26 mouse cellular contexts compared by ENCODE assay signal in genomic region chr19:4555086-4555485, GRCm38 (mm10). TPM values are rescaled to one million over a fixed set of nuclear protein-coding genes. Genes with fewer than 3 reads are reported as not detected.
DNase-seq lines count a peak whose midpoint lies in the region; ATAC-seq and TF ChIP-seq lines count a peak whose summit lies in the region.
"Had no signal": no experiment of that assay in that cellular context is flagged by ENCODE, and none has a peak within 500 bp of the region (broad histone marks: within the 10 kb centered on the region; RNA-seq: fewer than 3 reads in every experiment).

No protein-coding gene starts in this region.

- ATAC-seq in hindbrain, embryonic 15.5 days (ENCODE audit: low FRiP score, low read depth) = no peak
- no peak for ATAC-seq in hindbrain, embryonic 11.5 days (ENCODE audit: low FRiP score)
- ATAC-seq: activated CD4-positive, CD25-positive, alpha-beta regulatory T cell, adult 4 months; forebrain, postnatal 0 days; intestine, embryonic 16.5 days; midbrain, embryonic 16.5 days had no signal

- H3K9ac ChIP-seq in hindbrain, embryonic 15.5 days = no peak overlapping the region
- H3K9ac ChIP-seq in hindbrain, embryonic 11.5 days (ENCODE audit: low read depth, low read length) = no peak overlapping the region
- no peak overlapping the region for H3K9ac ChIP-seq in liver, adult 2 months (ENCODE audit: low read depth, low read length)
- H3K9ac ChIP-seq: embryonic facial prominence, embryonic 15.5 days; forebrain, postnatal 0 days; hindbrain, embryonic 13.5 days; lung, embryonic 14.5 days; neural tube, embryonic 15.5 days had no signal

- DNase-seq in hindbrain, embryonic 11.5 days (ENCODE audit: low spot score) = no peak
- DNase-seq in liver, adult 2 months (ENCODE audit: extremely low read depth, low read depth, low spot score) = no peak
- no peak for DNase-seq in liver
- peak; percentile 26 to 32 for DNase-seq in right cerebral cortex, postnatal 10 days (ENCODE audit: low spot score in 2 of 2)
- DNase-seq in right cerebral cortex, postnatal 4 days = no peak
- no peak for DNase-seq in layer of hippocampus, adult 9-11 months
- no peak for DNase-seq in testis, postnatal 10 days (ENCODE audit: low spot score)
- DNase-seq: adrenal gland, postnatal 14 days; cerebellum, adult 11 months; cerebellum, postnatal 14 days; forebrain, postnatal 0 days; gastrocnemius, postnatal 36 days; heart, postnatal 14 days; left cerebral cortex, postnatal 4 days; lung, embryonic 14.5 days had no signal

- no peaks in the 10 kb centered on the region for H3K9me3 ChIP-seq in hindbrain, embryonic 15.5 days
- H3K9me3 ChIP-seq in hindbrain, embryonic 11.5 days (ENCODE audit: control insufficient read depth, low read length) = no peaks in the 10 kb centered on the region
- H3K9me3 ChIP-seq: embryonic facial prominence, embryonic 15.5 days; G1E; hindbrain, embryonic 13.5 days; megakaryocyte, embryonic 14.5 days; neural tube, embryonic 15.5 days had no signal

- no peak overlapping the region for H3K4me3 ChIP-seq in hindbrain, embryonic 15.5 days
- no peak overlapping the region for H3K4me3 ChIP-seq in hindbrain, embryonic 11.5 days (ENCODE audit: low read depth, low read length)
- H3K4me3 ChIP-seq in liver, adult 2 months (ENCODE audit: insufficient read depth, low read depth, low read length) = no peak overlapping the region
- H3K4me3 ChIP-seq: embryonic facial prominence, embryonic 15.5 days; hindbrain, embryonic 13.5 days; left cerebral cortex, adult 2 months; megakaryocyte, embryonic 14.5 days; neural tube, embryonic 15.5 days had no signal

- TF ChIP-seq CTCF in liver, adult 2 months (IDR thresholded peaks at IDR 0.05; ENCODE audit: low read depth, low read length) = no peak

- H3K36me3 ChIP-seq in hindbrain, embryonic 15.5 days = no peaks in the 10 kb centered on the region
- no peaks in the 10 kb centered on the region for H3K36me3 ChIP-seq in hindbrain, embryonic 11.5 days (ENCODE audit: control insufficient read depth, insufficient read depth, low read length)
- no peaks in the 10 kb centered on the region for H3K36me3 ChIP-seq in liver, adult 2 months (ENCODE audit: control insufficient read depth, insufficient read depth, low read length)
- H3K36me3 ChIP-seq: embryonic facial prominence, embryonic 15.5 days; G1E; hindbrain, embryonic 13.5 days; neural tube, embryonic 15.5 days had no signal

- WGBS in hindbrain, embryonic 15.5 days = 69% methylated on average over 7 of the region's 7 CpGs
- 83% methylated on average over 7 of the region's 7 CpGs for WGBS in hindbrain, embryonic 11.5 days
- WGBS in liver, adult 2 months = 63% methylated on average over 7 of the region's 7 CpGs

- H3K27ac ChIP-seq in hindbrain, embryonic 15.5 days (replicated peaks) = peak overlapping the region; percentile 48; the same call in 1 of the 2 replicates
- H3K27ac ChIP-seq in hindbrain, embryonic 11.5 days (ENCODE audit: low read depth, low read length) = no peak overlapping the region
- 0 out of 2 replicates have a peak overlapping the region, but pooled peaks have one; percentile 4 for H3K27ac ChIP-seq in liver, adult 2 months (replicated peaks; ENCODE audit: insufficient read depth, low read depth, low read length)
- H3K27ac ChIP-seq: embryonic facial prominence, embryonic 15.5 days; hindbrain, embryonic 13.5 days; left cerebral cortex, adult 2 months; neural tube, embryonic 15.5 days had no signal

- no peaks in the 10 kb centered on the region for H3K27me3 ChIP-seq in hindbrain, embryonic 15.5 days
- no peaks in the 10 kb centered on the region for H3K27me3 ChIP-seq in hindbrain, embryonic 11.5 days (ENCODE audit: control insufficient read depth, insufficient read depth, low read length)
- H3K27me3 ChIP-seq in liver, adult 2 months (ENCODE audit: control insufficient read depth, insufficient read depth, low read length) = no peaks in the 10 kb centered on the region
- H3K27me3 ChIP-seq: embryonic facial prominence, embryonic 15.5 days; hindbrain, embryonic 13.5 days; neural tube, embryonic 15.5 days had no signal

- peaks cover 14% of the 10 kb centered on the region for H3K4me1 ChIP-seq in hindbrain, embryonic 15.5 days (replicated peaks)
- H3K4me1 ChIP-seq in hindbrain, embryonic 11.5 days (replicated peaks; ENCODE audit: control insufficient read depth, insufficient read depth, low read length) = peaks cover 2% of the 10 kb centered on the region; the same call in 1 of the 2 replicates
- H3K4me1 ChIP-seq in liver, adult 2 months (ENCODE audit: control insufficient read depth, insufficient read depth, low read length) = peaks cover 37% of the 10 kb centered on the region

- no peak overlapping the region for H3K4me2 ChIP-seq in hindbrain, embryonic 15.5 days
- H3K4me2 ChIP-seq in hindbrain, embryonic 11.5 days (replicated peaks; ENCODE audit: low read depth, low read length) = no peak overlapping the region
- H3K4me2 ChIP-seq: embryonic facial prominence, embryonic 15.5 days; heart, embryonic 11.5 days; hindbrain, embryonic 13.5 days; lung, embryonic 14.5 days; neural tube, embryonic 15.5 days had no signal

- peaks cover 23% of the 10 kb centered on the region; the same call in 1 of the 2 replicates for H3K79me2 ChIP-seq in liver, adult 2 months (ENCODE audit: control insufficient read depth, insufficient read depth, low read length)

- no peak for TF ChIP-seq POLR2A in liver, adult 2 months (IDR thresholded peaks at IDR 0.05; ENCODE audit: extremely low read depth, insufficient read depth, low read length)

RNA-seq across cellular contexts. Expression of gene Pcx, which starts 44.8 kb away (rescaled TPM):
- polyA plus RNA-seq in hindbrain, embryonic 15.5 days (2015; fragmentation: Nextera tagmentation; extraction: Ambion mirVana) = 38.9 and 43.8 TPM in 2 replicates
- 11.8 and 13.4 TPM in 2 replicates for polyA plus RNA-seq in hindbrain, embryonic 11.5 days (2014; fragmentation: Nextera tagmentation; extraction: Ambion mirVana)
- 266 and 269 TPM in 2 replicates for total RNA-seq in liver, adult 2 months (2014; rRNA removed)
- 237 and 274 TPM in 2 replicates for polyA plus RNA-seq in liver, adult 2 months (2012; rRNA removed)

RNA-seq across cellular contexts. Expression of gene 2010003K11Rik, which starts 56.7 kb away (rescaled TPM):
- not detected in 2 replicates for polyA plus RNA-seq in hindbrain, embryonic 15.5 days (2015; fragmentation: Nextera tagmentation; extraction: Ambion mirVana)
- not detected in 2 replicates for polyA plus RNA-seq in hindbrain, embryonic 11.5 days (2014; fragmentation: Nextera tagmentation; extraction: Ambion mirVana)
- 6.3 and 6.6 TPM in 2 replicates for total RNA-seq in liver, adult 2 months (2014; rRNA removed)
- polyA plus RNA-seq in liver, adult 2 months (2012; rRNA removed) = 5.4 and 7.5 TPM in 2 replicates
- total RNA-seq: forebrain, postnatal 0 days; gastrocnemius, postnatal 36 days; left cerebral cortex, adult 2 months; left cerebral cortex, postnatal 4 days had no signal
- polyA plus RNA-seq: activated CD4-positive, CD25-positive, alpha-beta regulatory T cell, adult 4 months; embryonic facial prominence, embryonic 15.5 days; forebrain, postnatal 0 days; G1E; heart, embryonic 11.5 days; hindbrain, embryonic 13.5 days; lung, embryonic 14.5 days; midbrain, embryonic 16.5 days had no signal

Comparison
In these comparisons a context has a peak if more than half of its experiments do, and no peak if none do; other contexts are left out.
1. DNase-seq: peak in right cerebral cortex, postnatal 10 days (2 of 2); none in hindbrain, embryonic 11.5 days (single experiment), liver, adult 2 months (single experiment), liver (single experiment), right cerebral cortex, postnatal 4 days (single experiment), layer of hippocampus, adult 9-11 months (single experiment) and testis, postnatal 10 days (single experiment).